Mouse (Mus musculus): ENCODE results near the gene Tmem219. TPM values are rescaled to one million over a fixed set of nuclear protein-coding genes. Genes with fewer than 3 reads are reported as not detected.
"Not testable (repeated sequence)": the region's sequence is repeated elsewhere in the genome, so short reads cannot be mapped to it uniquely, and the experiment has no call there.

Tmem219 gene
- polyA plus RNA-seq, 1 experiment from 2014 or later, result 32.2 TPM

DNA sequence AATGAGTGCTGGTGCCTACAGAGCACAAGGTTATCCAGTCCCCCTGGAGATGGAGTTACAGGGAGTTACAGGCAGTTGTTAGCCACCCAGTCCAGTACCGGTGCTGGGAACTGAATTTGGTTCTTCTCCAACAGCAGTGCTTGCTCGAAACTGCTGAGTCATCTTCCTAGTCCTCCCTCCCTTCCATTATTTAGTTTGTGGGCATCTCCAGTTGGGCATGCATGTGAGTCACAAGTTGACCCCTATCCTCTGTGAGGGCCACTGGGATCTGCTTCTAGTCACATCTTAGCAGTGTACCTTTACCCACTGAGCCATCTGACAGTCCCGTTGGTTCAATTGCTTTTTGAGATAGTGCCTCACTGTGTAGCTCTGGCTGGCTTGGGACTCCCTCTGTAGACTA is 17.1 kb downstream of the Tmem219 start:
- Histone ChIP-seq H3K27ac (ENCODE audit: low read depth, low read length) (no peak overlapping the region), H3K9me3 (ENCODE audit: control insufficient read depth, low read length) (no peaks in the 10 kb centered on the region), H3K4me3 (ENCODE audit: low read depth, low read length) (no peak overlapping the region), H3K9ac (replicated peaks; ENCODE audit: low read depth, low read length) (no peak overlapping the region), H3K36me3 (ENCODE audit: control insufficient read depth, insufficient read depth, low read length) (no peaks in the 10 kb centered on the region), H3K4me2 (ENCODE audit: low read depth, low read length) (no peak overlapping the region), H3K27me3 (ENCODE audit: control insufficient read depth, insufficient read depth, low read length) (no peaks in the 10 kb centered on the region), H3K4me1 (ENCODE audit: control insufficient read depth, insufficient read depth, low read length) (no peaks in the 10 kb centered on the region)
- WGBS, result 72% methylated on average over 3 of the region's 3 CpGs
- ATAC-seq (ENCODE audit: low read depth), result no peak

DNA sequence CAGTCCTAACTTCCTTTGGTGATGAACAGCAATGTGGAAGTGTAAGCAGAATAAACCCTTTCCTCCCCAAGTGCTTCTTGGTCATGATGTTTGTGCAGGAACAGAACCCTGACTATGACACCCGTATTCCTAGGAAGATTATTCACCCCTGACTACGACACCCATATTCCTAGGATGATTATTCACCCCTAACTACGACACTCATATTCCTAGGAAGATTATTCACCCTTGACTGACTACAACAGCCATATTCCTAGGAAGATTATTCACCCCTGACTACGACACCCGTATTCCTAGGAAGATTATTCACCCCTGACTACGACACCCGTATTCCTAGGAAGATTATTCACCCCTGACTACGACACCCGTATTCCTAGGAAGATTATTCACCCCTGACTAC is 22.9 kb downstream of the Tmem219 start:
- not testable (repeated sequence) for H3K36me3 ChIP-seq (ENCODE audit: control insufficient read depth, insufficient read depth, low read length); H3K4me3 ChIP-seq (ENCODE audit: low read depth, low read length); ATAC-seq (ENCODE audit: low read depth); H3K9ac ChIP-seq (replicated peaks; ENCODE audit: low read depth, low read length); H3K9me3 ChIP-seq (ENCODE audit: control insufficient read depth, low read length); H3K27me3 ChIP-seq (ENCODE audit: control insufficient read depth, insufficient read depth, low read length); H3K4me2 ChIP-seq (ENCODE audit: low read depth, low read length); H3K27ac ChIP-seq (ENCODE audit: low read depth, low read length)
- H3K4me1 ChIP-seq (ENCODE audit: control insufficient read depth, insufficient read depth, low read length), result peaks cover 11% of the 10 kb centered on the region; the same call in 1 of the 2 replicates
- WGBS, result 95% methylated on average over 7 of the region's 9 CpGs

DNA sequence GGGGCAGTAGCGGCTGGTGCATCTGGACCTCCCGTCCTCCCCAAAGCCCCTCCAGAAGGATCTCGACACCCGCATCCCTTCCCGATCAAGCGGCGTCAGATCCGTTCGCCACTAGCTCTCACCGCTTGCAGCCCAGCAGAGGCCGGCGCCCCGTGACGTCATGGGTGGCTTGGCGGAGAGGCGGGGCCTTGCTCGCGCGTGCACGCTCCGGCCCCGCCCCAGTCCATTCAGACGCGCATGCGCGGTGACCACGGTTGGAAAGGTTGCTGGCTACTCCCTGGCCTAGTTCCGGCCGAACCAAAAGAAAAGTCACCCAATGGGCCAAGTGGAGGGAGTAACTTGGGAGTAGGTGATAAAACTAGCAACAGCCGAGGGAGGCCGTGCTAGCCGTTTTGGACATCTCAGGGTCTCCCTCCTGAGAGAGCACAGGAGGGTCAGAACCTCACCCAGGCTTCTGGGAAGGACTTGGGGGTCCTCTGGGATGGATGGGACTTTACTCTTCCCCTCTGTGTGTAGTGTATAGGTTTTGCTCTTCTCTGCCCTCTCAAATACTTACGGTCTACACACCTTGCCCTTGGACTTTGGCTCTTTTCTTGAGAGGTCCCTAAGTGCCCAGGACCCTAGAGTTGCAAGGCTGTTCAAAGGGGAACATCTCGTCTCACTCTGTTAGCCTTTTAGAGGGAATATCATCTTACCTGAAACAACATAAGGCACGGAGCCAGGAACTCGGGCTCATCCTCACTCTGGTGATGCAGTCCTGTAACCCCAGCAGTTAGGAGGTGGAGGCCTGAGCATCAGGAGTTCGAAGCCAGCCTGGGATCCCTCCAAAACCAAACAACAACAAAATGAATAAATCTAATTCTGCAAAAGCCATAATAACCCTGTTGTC is 24.4 kb downstream of the Tmem219 start:
- Histone ChIP-seq H3K4me2 (ENCODE audit: low read depth, low read length) (peak overlapping the region; percentile 78), H3K9ac (replicated peaks; ENCODE audit: low read depth, low read length) (peak overlapping the region; percentile 87), H3K4me1 (ENCODE audit: control insufficient read depth, insufficient read depth, low read length) (peaks cover 11% of the 10 kb centered on the region; the same call in 1 of the 2 replicates), H3K4me3 (ENCODE audit: low read depth, low read length) (peak overlapping the region; percentile 66), H3K36me3 (ENCODE audit: control insufficient read depth, insufficient read depth, low read length) (no peaks in the 10 kb centered on the region), H3K27me3 (ENCODE audit: control insufficient read depth, insufficient read depth, low read length) (no peaks in the 10 kb centered on the region), H3K9me3 (ENCODE audit: control insufficient read depth, low read length) (no peaks in the 10 kb centered on the region), H3K27ac (ENCODE audit: low read depth, low read length) (peak overlapping the region; percentile 91)
- peak; percentile 95 for ATAC-seq (ENCODE audit: low read depth)
- 12% methylated on average over 37 of the region's 37 CpGs for WGBS

DNA sequence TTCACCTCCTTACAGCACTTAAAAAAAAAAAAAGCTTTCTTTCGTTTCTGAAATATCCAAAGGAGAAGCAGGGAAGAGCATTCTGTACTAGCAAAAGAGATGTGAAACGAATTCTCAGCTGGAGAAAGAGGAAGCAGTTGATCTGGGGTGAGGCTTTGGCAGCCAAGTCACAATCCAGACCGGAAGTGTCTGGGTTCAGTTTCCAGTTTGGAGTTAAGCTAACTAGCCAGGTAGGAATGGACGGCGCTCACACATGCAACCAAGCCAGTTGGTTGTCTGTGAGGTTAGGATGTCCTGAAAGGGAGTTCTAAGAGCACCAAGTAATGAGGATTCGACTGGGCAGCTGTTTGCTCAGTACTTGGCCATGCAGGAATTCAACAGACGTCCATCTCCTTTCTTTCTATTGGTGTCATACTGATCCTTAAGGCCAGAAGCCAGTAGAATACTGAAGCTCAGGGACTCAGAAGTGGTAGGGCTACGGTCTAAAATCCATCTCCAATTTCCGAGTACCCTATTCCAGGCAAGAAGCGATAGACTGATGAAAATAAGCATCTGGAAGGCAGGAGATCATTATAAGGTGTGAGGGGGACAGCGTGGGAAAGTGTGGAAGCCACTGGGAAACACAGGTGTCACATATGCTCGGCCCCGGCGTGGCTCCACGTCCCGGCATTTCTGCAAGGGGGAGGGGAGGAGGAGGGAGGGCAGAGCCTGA is 25.2 kb downstream of the Tmem219 start:
- Histone ChIP-seq H3K9ac (replicated peaks; ENCODE audit: low read depth, low read length) (peak overlapping the region; percentile 87), H3K4me2 (ENCODE audit: low read depth, low read length) (peak overlapping the region; percentile 78), H3K27ac (ENCODE audit: low read depth, low read length) (peak overlapping the region; percentile 91), H3K27me3 (ENCODE audit: control insufficient read depth, insufficient read depth, low read length) (no peaks in the 10 kb centered on the region), H3K4me3 (ENCODE audit: low read depth, low read length) (peak overlapping the region; percentile 66), H3K4me1 (ENCODE audit: control insufficient read depth, insufficient read depth, low read length) (peaks cover 11% of the 10 kb centered on the region; the same call in 1 of the 2 replicates), H3K9me3 (ENCODE audit: control insufficient read depth, low read length) (no peaks in the 10 kb centered on the region), H3K36me3 (ENCODE audit: control insufficient read depth, insufficient read depth, low read length) (no peaks in the 10 kb centered on the region)
- WGBS, result 24% methylated on average over 16 of the region's 16 CpGs
- ATAC-seq (ENCODE audit: low read depth), result peak; percentile 44

DNA sequence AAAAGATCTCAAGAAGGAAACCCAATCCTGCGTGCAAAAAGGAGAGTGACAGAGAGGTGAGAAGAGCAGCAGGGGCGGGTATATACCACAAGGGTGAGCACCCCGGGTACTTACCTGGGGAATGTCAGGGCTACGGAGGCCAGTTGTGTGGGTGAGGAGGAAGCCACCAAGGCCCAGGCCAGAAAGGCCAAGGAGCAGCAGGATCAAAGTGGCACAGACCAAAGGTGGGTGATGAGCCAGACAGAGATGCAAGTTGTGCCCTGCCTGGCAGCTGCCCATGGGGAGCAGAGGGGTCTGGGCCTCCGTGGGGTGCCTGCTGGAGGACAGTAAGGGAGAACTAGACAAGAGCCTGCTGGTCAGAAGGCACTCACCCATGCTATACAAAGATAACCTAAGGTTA is 25.8 kb downstream of the Tmem219 start:
- Histone ChIP-seq H3K4me2 (ENCODE audit: low read depth, low read length) (no peak overlapping the region), H3K4me1 (ENCODE audit: control insufficient read depth, insufficient read depth, low read length) (peaks cover 11% of the 10 kb centered on the region; the same call in 1 of the 2 replicates), H3K9me3 (ENCODE audit: control insufficient read depth, low read length) (no peaks in the 10 kb centered on the region), H3K36me3 (ENCODE audit: control insufficient read depth, insufficient read depth, low read length) (no peaks in the 10 kb centered on the region), H3K27ac (ENCODE audit: low read depth, low read length) (no peak overlapping the region), H3K27me3 (ENCODE audit: control insufficient read depth, insufficient read depth, low read length) (no peaks in the 10 kb centered on the region), H3K9ac (replicated peaks; ENCODE audit: low read depth, low read length) (no peak overlapping the region), H3K4me3 (ENCODE audit: low read depth, low read length) (peak overlapping the region; percentile 66; the same call in 1 of the 2 replicates)
- ATAC-seq (ENCODE audit: low read depth), result no peak
- 87% methylated on average over 5 of the region's 5 CpGs for WGBS

DNA sequence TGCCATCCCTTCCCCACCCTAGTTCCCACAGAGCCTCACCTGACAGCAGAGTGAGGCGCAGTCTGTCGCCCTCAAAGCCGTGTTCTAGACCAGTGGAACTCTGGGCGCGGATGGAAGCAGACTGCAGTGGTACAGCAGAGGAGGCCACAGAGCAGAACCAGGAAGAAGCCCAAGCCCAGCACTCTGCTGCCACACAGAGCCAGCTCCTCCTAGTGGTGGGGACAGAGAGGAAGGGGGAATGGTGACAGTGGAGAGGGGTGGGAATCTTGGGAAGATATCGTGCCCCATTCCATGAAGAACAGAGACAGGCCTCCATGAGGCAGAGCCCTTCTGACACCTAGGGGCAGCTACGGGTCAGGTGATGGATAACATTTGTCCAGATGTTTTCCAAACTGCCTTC is 33.9 kb downstream of the Tmem219 start:
- Histone ChIP-seq H3K27ac (ENCODE audit: low read depth, low read length) (no peak overlapping the region), H3K27me3 (ENCODE audit: control insufficient read depth, insufficient read depth, low read length) (no peaks in the 10 kb centered on the region), H3K4me2 (ENCODE audit: low read depth, low read length) (no peak overlapping the region), H3K4me1 (ENCODE audit: control insufficient read depth, insufficient read depth, low read length) (no peaks in the 10 kb centered on the region), H3K4me3 (ENCODE audit: low read depth, low read length) (no peak overlapping the region), H3K9me3 (ENCODE audit: control insufficient read depth, low read length) (no peaks in the 10 kb centered on the region), H3K36me3 (ENCODE audit: control insufficient read depth, insufficient read depth, low read length) (no peaks in the 10 kb centered on the region), H3K9ac (replicated peaks; ENCODE audit: low read depth, low read length) (no peak overlapping the region)
- no peak for ATAC-seq (ENCODE audit: low read depth)
- 51% methylated on average over 7 of the region's 7 CpGs for WGBS

DNA sequence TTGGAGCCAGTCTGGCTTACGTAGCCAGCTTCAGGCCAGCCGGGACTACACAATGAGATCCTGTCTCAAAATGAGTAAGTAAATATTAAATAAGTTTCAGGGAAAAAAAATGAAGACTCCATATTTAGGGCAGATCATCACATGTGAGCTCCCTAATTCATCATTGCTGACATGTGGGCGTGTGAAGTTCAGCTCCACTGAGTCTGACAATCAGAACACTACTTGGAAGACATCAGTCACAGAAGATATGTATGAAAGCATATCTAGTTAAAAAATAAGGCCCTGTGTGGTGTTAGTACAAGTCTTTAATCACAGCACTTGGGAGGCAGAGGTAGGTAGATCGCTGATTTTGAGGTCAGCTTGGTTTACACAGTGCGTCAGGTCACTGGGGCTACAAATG is 35.4 kb downstream of the Tmem219 start:
- no peak overlapping the region for H3K4me2 ChIP-seq (ENCODE audit: low read depth, low read length)
- no peak overlapping the region for H3K9ac ChIP-seq (replicated peaks; ENCODE audit: low read depth, low read length)
- no peak overlapping the region for H3K27ac ChIP-seq (ENCODE audit: low read depth, low read length)
- no peak for ATAC-seq (ENCODE audit: low read depth)
- H3K27me3 ChIP-seq (ENCODE audit: control insufficient read depth, insufficient read depth, low read length), result no peaks in the 10 kb centered on the region
- H3K4me3 ChIP-seq (ENCODE audit: low read depth, low read length), result no peak overlapping the region
- peaks cover 13% of the 10 kb centered on the region for H3K4me1 ChIP-seq (ENCODE audit: control insufficient read depth, insufficient read depth, low read length)
- H3K36me3 ChIP-seq (ENCODE audit: control insufficient read depth, insufficient read depth, low read length), result no peaks in the 10 kb centered on the region
- H3K9me3 ChIP-seq (ENCODE audit: control insufficient read depth, low read length), result no peaks in the 10 kb centered on the region
- WGBS, result 93% methylated on average over 5 of the region's 5 CpGs

DNA sequence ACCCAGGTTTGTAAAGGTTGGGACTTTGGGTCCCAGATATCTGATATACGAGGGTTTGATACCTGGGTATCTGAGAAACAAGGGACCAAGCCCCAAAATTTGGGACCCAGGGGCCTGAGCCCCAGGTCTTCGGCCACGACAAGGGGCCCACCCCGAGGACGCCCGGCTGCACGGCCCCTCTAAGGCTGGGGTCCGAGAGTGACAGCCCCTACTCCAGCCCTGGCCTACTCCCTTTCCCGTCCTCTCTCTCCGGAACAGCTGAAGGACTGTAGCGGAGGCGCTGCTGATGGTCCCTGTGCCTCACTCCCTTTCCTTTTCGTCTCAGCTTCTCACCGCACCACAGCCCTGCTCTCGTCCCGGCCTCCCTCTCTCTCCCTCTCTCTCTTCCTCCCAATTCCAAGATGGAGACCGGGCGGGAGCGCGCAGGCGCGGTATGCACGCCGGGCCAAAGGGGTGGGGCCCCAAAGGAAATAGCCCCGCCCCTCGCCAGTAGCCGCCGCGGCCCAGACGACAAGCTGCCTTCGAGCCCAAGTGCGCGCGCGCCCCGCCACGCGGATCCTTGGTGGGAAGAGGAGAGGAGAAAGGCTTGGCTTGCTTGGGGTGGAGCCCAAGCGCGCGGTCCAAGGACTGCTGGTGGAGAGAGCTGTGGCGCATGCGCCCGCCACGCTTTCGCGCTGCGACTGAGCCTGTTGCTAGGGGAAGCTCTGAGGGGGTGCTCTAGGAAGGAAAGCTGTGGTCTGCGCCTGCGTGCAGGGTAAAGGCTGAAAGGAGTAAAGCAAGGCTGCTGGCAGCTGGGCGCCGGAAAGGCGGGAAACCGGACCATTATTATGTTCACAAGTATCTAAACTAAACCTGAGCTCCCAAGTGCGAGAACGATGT is 38.2 kb downstream of the Tmem219 start, which contains the start of gene Taok2:
TSS of gene Taok2 (minus strand) at position 418 of the 879 bp plus-strand sequence.
- Histone ChIP-seq H3K9me3 (ENCODE audit: control insufficient read depth, low read length) (no peaks in the 10 kb centered on the region), H3K9ac (replicated peaks; ENCODE audit: low read depth, low read length) (peak within 1 kb of the TSS; percentile 90), H3K4me1 (ENCODE audit: control insufficient read depth, insufficient read depth, low read length) (peaks cover 30% of the 10 kb centered on the region), H3K36me3 (ENCODE audit: control insufficient read depth, insufficient read depth, low read length) (peaks cover 10% of the 10 kb centered on the region), H3K4me2 (ENCODE audit: low read depth, low read length) (peak within 1 kb of the TSS; percentile 99), H3K4me3 (ENCODE audit: low read depth, low read length) (peak within 1 kb of the TSS; percentile 85), H3K27me3 (ENCODE audit: control insufficient read depth, insufficient read depth, low read length) (no peaks in the 10 kb centered on the region), H3K27ac (ENCODE audit: low read depth, low read length) (peak within 1 kb of the TSS; percentile 87)
- WGBS, result under 1% methylated on average over 56 of the region's 56 CpGs
- ATAC-seq (ENCODE audit: low read depth), result peak; percentile 98

Data from neural tube, embryonic 14.5 days (tissue).